Comparison of ENCODE assay signal across 11 mouse cellular contexts in genomic region chr5:7911975-7912374, GRCm38 (mm10). TPM values are rescaled to one million over a fixed set of nuclear protein-coding genes. Genes with fewer than 3 reads are reported as not detected.
A peak's percentile ranks its signal among the peaks of the same experiment; 100 is the strongest.
DNase-seq lines count a peak whose midpoint lies in the region; ATAC-seq and TF ChIP-seq lines count a peak whose summit lies in the region.
"Had no signal": no experiment of that assay in that cellular context is flagged by ENCODE, and none has a peak within 500 bp of the region (broad histone marks: within the 10 kb centered on the region; RNA-seq: fewer than 3 reads in every experiment).

No protein-coding gene starts in this region.

- H3K79me2 ChIP-seq in heart, adult 2 months (replicated peaks; ENCODE audit: control insufficient read depth, insufficient read depth, low read length): no peaks in the 10 kb centered on the region

- no peak for ATAC-seq in lung, postnatal 0 days

- no peaks in the 10 kb centered on the region for H3K27me3 ChIP-seq in heart, adult 2 months (ENCODE audit: control insufficient read depth, insufficient read depth, low read length)
- no peaks in the 10 kb centered on the region for H3K27me3 ChIP-seq in lung, postnatal 0 days (replicated peaks; ENCODE audit: insufficient read depth, low read length)

- peak; percentile 32 for TF ChIP-seq CTCF in heart, adult 2 months (IDR thresholded peaks at IDR 0.05)
- peak; percentile 33 for TF ChIP-seq CTCF in lung, postnatal 0 days (IDR thresholded peaks at IDR 0.05)

- intact Hi-C loops in heart, adult 2 months (cut with DNase I): no loop called here

- no peak for TF ChIP-seq POLR2A in heart, adult 2 months (IDR thresholded peaks at IDR 0.05; ENCODE audit: insufficient read depth, low read depth, low read length)

- TF ChIP-seq EP300 in heart, adult 2 months (IDR thresholded peaks at IDR 0.05; ENCODE audit: insufficient read depth, low read depth, low read length): no peak
- no peak for TF ChIP-seq EP300 in lung, postnatal 0 days (IDR thresholded peaks at IDR 0.05)

- H3K9me3 ChIP-seq in lung, postnatal 0 days (ENCODE audit: low read length): no peaks in the 10 kb centered on the region

- H3K9ac ChIP-seq in heart, adult 2 months (ENCODE audit: low read depth, low read length): no peak overlapping the region
- H3K9ac ChIP-seq in lung, postnatal 0 days (replicated peaks; ENCODE audit: low read depth): no peak overlapping the region

- H3K4me1 ChIP-seq in heart, adult 2 months (ENCODE audit: control insufficient read depth, insufficient read depth, low read length): no peaks in the 10 kb centered on the region
- no peaks in the 10 kb centered on the region for H3K4me1 ChIP-seq in lung, postnatal 0 days (ENCODE audit: insufficient read depth, low read depth, low read length)

- WGBS in heart, adult 2 months: 55% methylated on average over 3 of the region's 3 CpGs
- WGBS in lung, postnatal 0 days: 69% methylated on average over 3 of the region's 3 CpGs

- no peak for DNase-seq in heart, adult 2 months
- DNase-seq in heart, adult 8-10 months (ENCODE audit: low spot score): no peak
- no peak for DNase-seq in lung, postnatal 0 days (ENCODE audit: low spot score)
- DNase-seq in lung, postnatal 4 days: no peak
- DNase-seq in embryo, embryonic 10.5 days (ENCODE audit: low spot score): peak; percentile 31
- DNase-seq in retina, postnatal 7 days (ENCODE audit: low read depth, low spot score): peak; percentile 3
- DNase-seq in c-Kit-positive CD71-positive TER-119-positive erythroid progenitor cells, embryonic 14.5 days (ENCODE audit: low spot score): no peak
- DNase-seq: cerebellum, adult 9-11 months; lung, postnatal 36 days had no signal

- no peaks in the 10 kb centered on the region for H3K36me3 ChIP-seq in heart, adult 2 months (ENCODE audit: control insufficient read depth, insufficient read depth, low read length)
- no peaks in the 10 kb centered on the region for H3K36me3 ChIP-seq in lung, postnatal 0 days (ENCODE audit: insufficient read depth, low read length)

- no peak overlapping the region for H3K4me2 ChIP-seq in lung, postnatal 0 days (replicated peaks; ENCODE audit: low read depth, low read length)

- no peak overlapping the region for H3K4me3 ChIP-seq in heart, adult 2 months
- no peak overlapping the region for H3K4me3 ChIP-seq in lung, postnatal 0 days (ENCODE audit: low read depth, low read length)

- peak overlapping the region; percentile 37 for H3K27ac ChIP-seq in heart, adult 2 months
- H3K27ac ChIP-seq in lung, postnatal 0 days (ENCODE audit: low read length): no peak overlapping the region

RNA-seq across cellular contexts. Expression of gene Steap4, which starts 48.3 kb away (rescaled TPM):
- 10 to 100 TPM; 24.6 to 29.3 TPM for total RNA-seq in heart, adult 2 months (2021)
- 23.4 and 44.8 TPM in 2 replicates for polyA plus RNA-seq in heart, adult 2 months (2012; rRNA removed)
- 10 to 100 TPM; 15.5 to 20.9 (median 18.0) TPM for total RNA-seq in heart, adult 8-10 months (2022)
- 6.4 and 19.5 TPM in 2 replicates for polyA plus RNA-seq in lung, postnatal 0 days (2015; fragmentation: Nextera tagmentation; extraction: Ambion mirVana)
- total RNA-seq: hematopoietic stem cell, adult 5-6 weeks; monocyte, adult 5-6 weeks had no signal

Comparison
In these comparisons a context has a peak if more than half of its experiments do, and no peak if none do; other contexts are left out.
1. DNase-seq: peak in embryo, embryonic 10.5 days (single experiment) and retina, postnatal 7 days (single experiment); none in heart, adult 2 months (0 of 2), heart, adult 8-10 months (single experiment), lung, postnatal 0 days (single experiment), lung, postnatal 4 days (0 of 2) and c-Kit-positive CD71-positive TER-119-positive erythroid progenitor cells, embryonic 14.5 days (single experiment).